ENCODE assay signal across 8 mouse cellular contexts in genomic region chr2:153047828-153048465, GRCm38 (mm10). TPM values are rescaled to one million over a fixed set of nuclear protein-coding genes. Genes with fewer than 3 reads are reported as not detected.
DNase-seq lines count a peak whose midpoint lies in the region; ATAC-seq and TF ChIP-seq lines count a peak whose summit lies in the region.

No protein-coding gene starts in this region.

- H3K4me1 ChIP-seq in embryonic facial prominence, embryonic 10.5 days = peaks cover 11% of the 10 kb centered on the region
- no peaks in the 10 kb centered on the region for H3K4me1 ChIP-seq in lung, adult 2 months (ENCODE audit: control insufficient read depth, insufficient read depth, low read length)

- H3K27me3 ChIP-seq in embryonic facial prominence, embryonic 10.5 days (replicated peaks; ENCODE audit: low read depth, poor library complexity, severe bottlenecking) = peaks cover 56% of the 10 kb centered on the region

- 43% methylated on average over 17 of the region's 17 CpGs for WGBS in embryonic facial prominence, embryonic 10.5 days
- WGBS in lung, adult 2 months = 39% methylated on average over 17 of the region's 17 CpGs

- no peak overlapping the region for H3K4me3 ChIP-seq in embryonic facial prominence, embryonic 10.5 days
- no peak overlapping the region for H3K4me3 ChIP-seq in lung, adult 2 months (replicated peaks; ENCODE audit: extremely low read depth, low read depth, low read length)

- no peak overlapping the region for H3K27ac ChIP-seq in embryonic facial prominence, embryonic 10.5 days (replicated peaks)

- H3K9me3 ChIP-seq in embryonic facial prominence, embryonic 10.5 days = no peaks in the 10 kb centered on the region

- H3K36me3 ChIP-seq in embryonic facial prominence, embryonic 10.5 days (replicated peaks) = no peaks in the 10 kb centered on the region

- DNase-seq in CD4-positive, CD25-positive, alpha-beta regulatory T cell, adult 2 months (ENCODE audit: low read depth, low spot score) = peak; percentile 47
- DNase-seq in urinary bladder, postnatal 25 days (ENCODE audit: low spot score) = peak; percentile 28
- no peak for DNase-seq in urinary bladder, postnatal 10 days (ENCODE audit: low spot score)
- peak; percentile 56 for DNase-seq in embryonic facial prominence, embryonic 10.5 days (ENCODE audit: low spot score)
- DNase-seq in induced T-regulatory cell, adult 2 months (ENCODE audit: low read depth) = peak; percentile 37
- DNase-seq in lung, adult 2 months = peak; percentile 53
- DNase-seq in right cerebral cortex, postnatal 4 days = peak; percentile 64

- TF ChIP-seq POLR2A in lung, adult 2 months (IDR thresholded peaks at IDR 0.05; ENCODE audit: borderline replicate concordance, extremely low read depth, low read depth, low read length) = no peak

- peak; percentile 85 for TF ChIP-seq CTCF in lung, adult 2 months (IDR thresholded peaks at IDR 0.05; ENCODE audit: insufficient read depth, low read length)

- no peak for ATAC-seq in CD4-positive, CD25-positive, alpha-beta regulatory T cell, adult 4 months

RNA-seq across cellular contexts. Expression of gene Xkr7, which starts 16.3 kb away (rescaled TPM):
- not detected for polyA plus RNA-seq in CD4-positive, CD25-positive, alpha-beta regulatory T cell, adult 4 months (2017; shearing (Covaris generic))
- 0.36 and 0.38 TPM in 2 replicates for polyA plus RNA-seq in embryonic facial prominence, embryonic 10.5 days (2016; fragmentation: Nextera tagmentation; extraction: Ambion mirVana)
- 0.03 TPM in 1 of 2 replicates, not detected in the other for polyA plus RNA-seq in lung, adult 2 months (2012; rRNA removed)

RNA-seq across cellular contexts. Expression of gene Ccm2l, which starts 17.8 kb away (rescaled TPM):
- not detected for polyA plus RNA-seq in CD4-positive, CD25-positive, alpha-beta regulatory T cell, adult 4 months (2017; shearing (Covaris generic))
- polyA plus RNA-seq in embryonic facial prominence, embryonic 10.5 days (2016; fragmentation: Nextera tagmentation; extraction: Ambion mirVana) = 1.2 TPM in 2 replicates
- 164 and 177 TPM in 2 replicates for polyA plus RNA-seq in lung, adult 2 months (2012; rRNA removed)

RNA-seq across cellular contexts. Expression of gene Pdrg1, which starts 32.7 kb away (rescaled TPM):
- 100 to 1,000 TPM; 164 to 215 TPM for polyA plus RNA-seq in CD4-positive, CD25-positive, alpha-beta regulatory T cell, adult 4 months (2017; shearing (Covaris generic))
- 92.1 and 92.2 TPM in 2 replicates for polyA plus RNA-seq in embryonic facial prominence, embryonic 10.5 days (2016; fragmentation: Nextera tagmentation; extraction: Ambion mirVana)
- polyA plus RNA-seq in lung, adult 2 months (2012; rRNA removed) = 39.9 and 61.9 TPM in 2 replicates

Comparison
In these comparisons a context has a peak if more than half of its experiments do, and no peak if none do; other contexts are left out.
1. RNA of gene Ccm2l, which starts 17.8 kb away (polyA plus RNA-seq): 164 to 177 TPM in lung, adult 2 months; 1.2 TPM in embryonic facial prominence, embryonic 10.5 days and not detected in CD4-positive, CD25-positive, alpha-beta regulatory T cell, adult 4 months; every median in the first group is over 10 times any median in the second.